Mouse (Mus musculus): Measurements from ENCODE around the gene Sec14l1. TPM values are rescaled to one million over a fixed set of nuclear protein-coding genes. Genes with fewer than 3 reads are reported as not detected.

The Sec14l1 gene
- total RNA-seq, 4 experiments from 2014 or later = 221 to 238 (median 233) TPM

Small RNA genes within 50 kb of the gene (microRNA-seq; reads per million reads assigned to microRNA genes)
- gene Gm24323 (0 reads per million in 2 experiments), gene Mir6516 (30.3 to 37.1 reads per million in 2 experiments)

Other genes starting within 250 kb of the Sec14l1 start
- gene Mgat5b, start 196.3 kb upstream of the Sec14l1 start, total RNA-seq (2022) = 10 to 100 TPM; 37.8 to 47.5 (median 42.6) TPM
- 100 to 1,000 TPM in 3 of 4 experiments, 10 to 100 TPM in 1; 99.5 to 109 (median 104) TPM for gene Sept9, start 84.5 kb downstream of the Sec14l1 start, total RNA-seq (2022)